Mouse (Mus musculus): ENCODE measurements at regions not wholly inside any gene's neighbourhood (a gene's known extent, or its start where the extent isn't known, plus 50 kb on each side); places are given as distances from the start of the nearest gene placed in this dataset.

DNA sequence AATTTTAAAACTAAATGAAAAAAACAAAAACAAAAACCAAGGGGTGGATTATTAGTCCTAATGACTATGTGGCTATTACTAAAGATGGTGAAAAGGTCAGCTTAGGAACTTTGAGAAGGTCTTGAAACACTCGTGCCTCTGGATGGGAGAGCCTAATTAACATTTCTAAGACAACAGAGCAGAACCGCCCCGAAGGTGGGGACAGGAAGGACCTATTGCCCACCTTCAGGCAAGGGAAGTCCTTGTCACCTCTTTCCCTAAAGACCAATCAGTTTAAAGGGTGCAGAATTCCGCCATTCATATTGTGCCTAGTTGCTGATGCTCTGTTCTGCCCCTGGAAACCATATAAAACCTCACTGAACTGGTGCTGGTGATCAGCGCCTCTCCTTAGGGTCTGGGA lies 63.5 kb upstream of the Nap1l1 start:
- CTCF ChIA-PET = no interaction called here
- POLR2A ChIA-PET = interaction anchor here in 3 of 4 experiments (0.6 to 6.8 kb wide), 23 partner anchors 8 to 1736 kb away, joined by 3 to 47 read pairs (median 3); partner anchors contain the start of gene Bbs10 (in 1 of the 3)

DNA sequence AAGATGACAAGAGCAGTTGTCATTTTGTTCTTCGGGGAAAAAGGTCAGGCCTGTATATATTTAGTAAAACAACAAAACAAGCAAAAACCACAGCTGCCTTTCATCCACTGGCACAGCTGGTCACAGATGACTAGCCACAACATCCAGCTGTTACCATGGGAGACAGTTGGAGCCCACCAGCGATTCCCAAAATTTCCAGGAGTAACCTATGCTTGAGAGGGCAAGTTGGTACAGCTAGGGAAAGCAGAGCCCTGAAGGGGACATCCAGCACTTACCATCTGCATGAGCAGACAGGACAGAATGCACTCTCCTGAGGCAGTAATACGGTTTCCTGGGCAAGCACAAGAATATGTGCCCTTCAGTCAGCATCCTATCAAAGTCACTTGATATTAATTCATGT lies 62.9 kb upstream of the Nap1l1 start:
- POLR2A ChIA-PET = interaction anchor here in 2 of 4 experiments (0.7 to 6.8 kb wide), 6 partner anchors 8 to 82 kb away, joined by 3 to 47 read pairs (median 7); no protein-coding TSS in a partner anchor
- CTCF ChIA-PET = no interaction called here

DNA sequence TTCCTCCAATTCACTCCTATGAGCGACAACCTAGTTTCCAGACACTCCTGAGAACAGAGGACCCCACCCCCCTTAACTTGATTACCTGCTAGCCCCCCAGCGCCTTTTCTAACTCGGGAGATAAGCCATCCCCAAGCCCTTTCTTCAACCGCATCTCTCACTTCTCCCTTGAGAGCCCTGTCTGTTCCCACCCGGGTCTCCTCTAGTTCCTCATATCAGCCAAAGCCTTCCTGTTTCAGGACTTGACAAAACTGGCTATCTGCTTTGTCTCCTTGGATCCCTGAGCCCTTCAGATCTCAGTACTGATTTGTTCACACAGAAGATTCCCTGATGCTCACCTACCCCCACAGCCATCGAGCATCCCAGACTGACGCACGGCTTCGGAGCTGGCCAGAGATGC lies 61.5 kb upstream of the Nap1l1 start:
- POLR2A ChIA-PET = interaction anchor here in 1 of 4 experiments (1.0 to 1.1 kb wide), 3 partner anchors 10 to 31 kb away, joined by 3 to 4 read pairs (median 3); no protein-coding TSS in a partner anchor

DNA sequence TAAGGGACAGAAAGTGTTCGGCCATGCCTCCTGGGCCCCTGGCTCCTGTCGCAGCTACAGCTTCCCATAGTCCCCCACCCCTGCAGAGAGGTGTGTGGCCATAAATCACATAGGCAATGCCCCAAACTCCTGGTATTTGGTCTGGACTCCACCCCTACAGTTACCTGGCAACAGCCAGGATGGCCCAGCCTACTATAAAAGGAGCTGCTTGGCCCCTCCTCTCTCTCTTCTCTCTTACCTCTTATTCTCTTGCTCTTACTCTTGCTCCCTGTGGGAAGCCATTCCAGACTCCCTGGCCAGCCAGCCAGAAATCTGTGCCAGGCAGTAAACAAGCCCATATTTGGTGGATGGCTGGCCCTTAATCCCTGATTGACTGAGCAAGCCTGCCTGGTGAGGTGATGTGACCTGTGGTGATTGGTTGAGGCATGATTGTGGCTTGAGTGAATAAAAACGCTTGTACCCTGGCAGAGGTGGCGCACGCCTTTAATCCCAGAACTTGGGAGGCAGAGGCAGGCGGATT lies 56.4 kb upstream of the Nap1l1 start:
- CTCF ChIA-PET = no interaction called here
- POLR2A ChIA-PET = interaction anchor here (0.6 to 5.1 kb wide), 16 partner anchors 8 to 283 kb away, joined by 3 to 47 read pairs (median 4); partner anchors contain the start of gene Bbs10 (in 3 of the 4)

More for the DNA sequence above, 61.5 kb upstream of the Nap1l1 start:
- CTCF ChIA-PET = interaction anchor here in 1 of 4 experiments (0.6 kb wide), 1 partner anchor 21 kb away, joined by 12 read pairs; no protein-coding TSS in a partner anchor

DNA sequence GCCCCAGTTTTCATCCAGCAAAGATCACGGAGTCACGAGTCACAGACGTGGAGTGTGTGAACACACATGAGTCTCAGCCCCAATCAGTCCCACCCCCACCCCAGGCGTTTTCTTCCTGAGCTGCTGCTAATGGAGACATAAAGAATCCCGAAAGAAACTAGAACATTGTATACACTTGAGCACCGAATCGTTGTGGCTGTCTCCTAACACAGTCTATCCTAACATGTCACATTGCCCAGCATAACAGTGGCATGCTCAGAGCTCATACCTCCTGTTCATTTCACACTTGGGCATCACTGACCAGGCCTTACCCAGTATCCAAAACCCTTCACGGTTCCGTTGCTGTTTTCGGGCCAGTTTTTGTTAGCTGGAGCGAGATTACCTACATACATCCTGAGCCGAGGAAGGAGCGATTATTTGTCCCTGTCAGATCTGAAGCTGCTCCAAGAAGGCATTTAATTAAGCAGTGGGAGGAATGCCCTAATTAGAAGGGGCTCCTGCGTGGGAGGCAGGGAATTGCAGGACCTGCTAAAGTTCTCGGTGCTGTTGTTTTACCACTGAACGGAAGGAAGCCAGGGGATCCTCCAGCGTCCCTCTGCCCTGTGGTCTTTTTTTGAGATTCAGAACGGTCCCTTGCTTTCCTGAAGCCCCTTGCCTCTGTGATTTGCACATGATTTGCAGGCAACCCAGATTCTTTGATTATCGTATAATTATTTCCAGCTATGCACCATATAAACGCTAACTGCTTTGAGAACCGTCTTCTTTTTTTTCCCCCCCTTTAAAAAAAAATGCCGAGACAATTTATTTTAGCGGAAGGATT lies 53.4 kb upstream of the Nap1l1 start:
- ChIA-PET CTCF (interaction anchor here in 2 of 4 experiments (0.6 kb wide), 2 partner anchors 8 to 122 kb away, joined by 4 to 8 read pairs; no protein-coding TSS in a partner anchor), POLR2A (interaction anchor here in 3 of 4 experiments (0.6 to 5.1 kb wide), 9 partner anchors 11 to 1893 kb away, joined by 3 to 47 read pairs (median 8); partner anchors contain the start of genes Bbs10 (in 2 of the 3) and Nap1l1 (in 1 of the 3))

DNA sequence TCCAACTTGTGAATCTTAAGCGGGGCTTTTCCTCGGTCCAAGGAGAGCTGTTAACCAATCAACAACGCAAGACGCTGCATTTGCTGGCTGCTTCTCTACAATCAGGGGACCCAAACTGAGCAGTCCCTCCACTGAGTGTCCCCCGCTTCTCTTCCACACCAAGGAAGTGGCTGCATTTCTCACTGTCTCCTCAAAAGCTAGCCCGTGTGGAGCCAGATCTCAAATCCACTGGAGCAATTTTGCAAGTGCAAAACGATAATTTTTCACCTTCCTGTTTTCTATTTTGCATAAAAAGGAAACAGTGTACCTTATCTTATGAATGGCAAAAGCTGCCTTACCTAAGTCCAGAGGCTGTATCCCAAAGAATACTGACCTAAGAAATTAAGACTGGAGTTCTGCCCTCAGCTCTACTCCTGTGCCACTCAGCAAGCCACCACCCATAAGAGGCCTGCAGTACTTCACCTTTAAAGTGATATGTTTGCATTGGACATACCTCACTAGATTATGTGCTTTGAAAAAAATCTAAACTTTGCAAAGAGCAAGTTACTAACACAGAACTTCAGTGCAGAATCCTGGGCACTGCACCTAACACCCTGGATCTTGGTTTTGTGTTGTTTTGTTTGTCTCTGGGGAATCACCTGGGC lies 52.7 kb upstream of the Nap1l1 start:
- ChIA-PET POLR2A (interaction anchor here in 2 of 4 experiments (1.2 to 5.1 kb wide), 7 partner anchors 11 to 122 kb away, joined by 3 to 47 read pairs (median 4); partner anchors contain the start of genes Bbs10 (in 2 of the 2) and Nap1l1 (in 1 of the 2)), CTCF (no interaction called here)

DNA sequence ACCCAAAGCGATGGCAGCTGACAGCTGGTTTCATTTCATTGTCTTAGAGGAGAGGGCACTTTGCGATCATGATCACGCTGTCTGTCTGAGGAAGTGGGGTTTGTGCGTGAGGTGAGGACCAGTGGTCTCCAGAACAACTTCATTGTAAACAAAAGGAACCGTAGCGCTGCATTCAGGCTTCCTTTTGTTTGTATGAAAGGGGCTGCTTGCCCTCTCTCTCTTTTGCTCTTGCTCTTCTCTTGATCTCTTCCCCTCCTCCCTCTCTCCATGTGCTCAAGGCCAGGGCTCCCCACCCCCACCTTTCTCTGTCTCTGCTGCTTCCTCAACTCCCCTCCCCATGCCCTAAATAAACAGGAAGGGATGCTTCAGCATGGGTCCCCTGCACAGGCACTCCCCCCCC lies 51.0 kb upstream of the Nap1l1 start:
- ChIA-PET POLR2A (interaction anchor here in 2 of 4 experiments (0.7 to 1.4 kb wide), 3 partner anchors 10 to 58 kb away, joined by 3 to 5 read pairs (median 3); no protein-coding TSS in a partner anchor), CTCF (no interaction called here)

DNA sequence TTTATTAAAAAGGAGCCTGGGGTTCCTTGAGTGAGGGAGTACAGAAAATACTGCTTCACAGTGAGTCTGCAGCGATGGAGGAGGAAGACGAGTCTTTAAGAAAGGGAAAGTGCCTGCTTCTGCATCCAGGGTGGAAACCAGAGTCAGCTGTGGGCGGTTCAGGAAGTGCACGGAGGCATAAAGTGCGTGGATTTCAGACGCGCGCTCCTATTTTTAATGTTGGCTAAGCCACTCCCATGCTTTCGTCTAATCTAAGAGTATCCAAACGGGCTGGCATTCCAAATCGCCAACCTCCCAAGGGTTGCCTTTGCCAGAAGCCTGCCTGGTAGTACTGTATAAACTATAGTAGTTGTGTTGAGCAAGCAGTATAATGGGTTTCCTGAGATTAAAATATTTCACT lies 50.4 kb upstream of the Nap1l1 start:
- ChIA-PET POLR2A (interaction anchor here in 1 of 4 experiments (0.6 to 1.4 kb wide), 6 partner anchors 10 to 124 kb away, joined by 3 to 4 read pairs (median 3); partner anchors contain the start of gene Bbs10), CTCF (no interaction called here)

Data from embryonic stem cell, embryonic (primary cell).